Mouse (Mus musculus): Measurements from ENCODE around the gene Rbpjl.

Rbpjl gene

GRCm38 (mm10) chr2:164402906-164403305, at the start of gene Rbpjl:
Gene Rbpjl, plus strand, starts transcription at chr2:164403141.
- peak; percentile 75 for DNase-seq (ENCODE audit: inconsistent ontology term)

- no peak for DNase-seq (ENCODE audit: inconsistent ontology term)
Observed at GRCm38 (mm10) chr2:164353356-164353755, 49.6 kb upstream of the Rbpjl start.

- no peak for DNase-seq (ENCODE audit: inconsistent ontology term)
Observed at GRCm38 (mm10) chr2:164356177-164356967, 46.6 kb upstream of the Rbpjl start.

- no peak for DNase-seq (ENCODE audit: inconsistent ontology term)
Observed at GRCm38 (mm10) chr2:164358373-164358772, 44.6 kb upstream of the Rbpjl start.

- no peak for DNase-seq (ENCODE audit: inconsistent ontology term)
Observed at GRCm38 (mm10) chr2:164359031-164359430, 43.9 kb upstream of the Rbpjl start.

GRCm38 (mm10) chr2:164359668-164360067, 43.3 kb upstream of the Rbpjl start:
- DNase-seq (ENCODE audit: inconsistent ontology term) = no peak

GRCm38 (mm10) chr2:164360974-164361657, 41.8 kb upstream of the Rbpjl start:
- no peak for DNase-seq (ENCODE audit: inconsistent ontology term)

- peak; percentile 26 for DNase-seq (ENCODE audit: inconsistent ontology term)
Observed at GRCm38 (mm10) chr2:164366947-164367346, 36.0 kb upstream of the Rbpjl start.

- no peak for DNase-seq (ENCODE audit: inconsistent ontology term)
Observed at GRCm38 (mm10) chr2:164368620-164369105, 34.3 kb upstream of the Rbpjl start.

GRCm38 (mm10) chr2:164371371-164371770, 31.6 kb upstream of the Rbpjl start:
- DNase-seq (ENCODE audit: inconsistent ontology term) = no peak

- no peak for DNase-seq (ENCODE audit: inconsistent ontology term)
Observed at GRCm38 (mm10) chr2:164372408-164373053, 30.4 kb upstream of the Rbpjl start.

GRCm38 (mm10) chr2:164373187-164373586, 29.8 kb upstream of the Rbpjl start:
- no peak for DNase-seq (ENCODE audit: inconsistent ontology term)

GRCm38 (mm10) chr2:164377478-164378426, 25.2 kb upstream of the Rbpjl start:
- DNase-seq (ENCODE audit: inconsistent ontology term) = no peak

GRCm38 (mm10) chr2:164381726-164382125, 21.2 kb upstream of the Rbpjl start:
- DNase-seq (ENCODE audit: inconsistent ontology term) = no peak

- no peak for DNase-seq (ENCODE audit: inconsistent ontology term)
Observed at GRCm38 (mm10) chr2:164382971-164383370, 20.0 kb upstream of the Rbpjl start.

GRCm38 (mm10) chr2:164383656-164384399, 19.1 kb upstream of the Rbpjl start:
- no peak for DNase-seq (ENCODE audit: inconsistent ontology term)

GRCm38 (mm10) chr2:164385927-164386763, 16.8 kb upstream of the Rbpjl start:
- DNase-seq (ENCODE audit: inconsistent ontology term) = peak; percentile 78

GRCm38 (mm10) chr2:164386953-164387352, 16.0 kb upstream of the Rbpjl start:
- DNase-seq (ENCODE audit: inconsistent ontology term) = no peak

GRCm38 (mm10) chr2:164389020-164389419, 13.9 kb upstream of the Rbpjl start, which contains the start of gene Slpi:
Gene Slpi, minus strand, starts transcription at chr2:164389095.
- DNase-seq (ENCODE audit: inconsistent ontology term) = peak; percentile 51

- peak; percentile 84 for DNase-seq (ENCODE audit: inconsistent ontology term)
Observed at GRCm38 (mm10) chr2:164389499-164389898, 13.4 kb upstream of the Rbpjl start.
